23 mouse cellular contexts compared by ENCODE assay signal in genomic region chr6:108776274-108776673, GRCm38 (mm10).
"Had no signal": no experiment of that assay in that cellular context is flagged by ENCODE, and none has a peak within 500 bp of the region (broad histone marks: within the 10 kb centered on the region; RNA-seq: fewer than 3 reads in every experiment).

No protein-coding gene starts in this region.

- H3K9me3 ChIP-seq: kidney, embryonic 15.5 days; liver, embryonic 12.5 days; liver, embryonic 15.5 days; lung, embryonic 15.5 days; megakaryocyte, embryonic 14.5 days; midbrain, embryonic 10.5 days; neural tube, embryonic 12.5 days; neural tube, embryonic 15.5 days had no signal

- H3K27me3 ChIP-seq: kidney, embryonic 15.5 days; liver, embryonic 12.5 days; liver, embryonic 15.5 days; lung, embryonic 15.5 days; megakaryocyte, embryonic 14.5 days; neural tube, embryonic 12.5 days; neural tube, embryonic 15.5 days had no signal

- H3K36me3 ChIP-seq: kidney, embryonic 15.5 days; liver, embryonic 12.5 days; liver, embryonic 15.5 days; lung, embryonic 15.5 days; midbrain, embryonic 10.5 days; neural tube, embryonic 12.5 days; neural tube, embryonic 15.5 days had no signal

- H3K27ac ChIP-seq: kidney, embryonic 15.5 days; left cerebral cortex, adult 2 months; liver, embryonic 12.5 days; liver, embryonic 15.5 days; lung, embryonic 15.5 days; midbrain, embryonic 10.5 days; neural tube, embryonic 12.5 days; neural tube, embryonic 15.5 days; stomach, postnatal 0 days had no signal

- DNase-seq: kidney, adult 2 months; kidney, postnatal 10 days; kidney, postnatal 36 days; layer of hippocampus, postnatal 36 days; lung, adult 18-20 months; lung, postnatal 10 days; lung, postnatal 36 days; midbrain, embryonic 14.5 days; right cerebral cortex, adult 18-20 months; right cerebral cortex, postnatal 14 days; right cerebral cortex, postnatal 4 days; thymus, adult 18-20 months; thymus, postnatal 36 days had no signal

- H3K4me1 ChIP-seq: kidney, embryonic 15.5 days; lung, embryonic 15.5 days; midbrain, embryonic 10.5 days; neural tube, embryonic 12.5 days; neural tube, embryonic 15.5 days had no signal

- H3K9ac ChIP-seq: kidney, embryonic 15.5 days; liver, embryonic 12.5 days; liver, embryonic 15.5 days; lung, embryonic 15.5 days; neural tube, embryonic 12.5 days; neural tube, embryonic 15.5 days had no signal

- H3K4me3 ChIP-seq: kidney, embryonic 15.5 days; left cerebral cortex, adult 2 months; liver, embryonic 12.5 days; liver, embryonic 15.5 days; lung, embryonic 15.5 days; megakaryocyte, embryonic 14.5 days; midbrain, embryonic 10.5 days; neural tube, embryonic 12.5 days; neural tube, embryonic 15.5 days had no signal

- H3K4me2 ChIP-seq: kidney, embryonic 15.5 days; liver, embryonic 12.5 days; liver, embryonic 15.5 days; lung, embryonic 15.5 days; neural tube, embryonic 12.5 days; neural tube, embryonic 15.5 days had no signal
